Mouse (Mus musculus): Measurements from ENCODE around the gene Tspo.

Tspo gene

GRCm38 (mm10) chr15:83541647-83542287 lies 21.6 kb upstream of the Tspo start:
- peak; percentile 63 for DNase-seq (ENCODE audit: inconsistent ontology term)

DNA sequence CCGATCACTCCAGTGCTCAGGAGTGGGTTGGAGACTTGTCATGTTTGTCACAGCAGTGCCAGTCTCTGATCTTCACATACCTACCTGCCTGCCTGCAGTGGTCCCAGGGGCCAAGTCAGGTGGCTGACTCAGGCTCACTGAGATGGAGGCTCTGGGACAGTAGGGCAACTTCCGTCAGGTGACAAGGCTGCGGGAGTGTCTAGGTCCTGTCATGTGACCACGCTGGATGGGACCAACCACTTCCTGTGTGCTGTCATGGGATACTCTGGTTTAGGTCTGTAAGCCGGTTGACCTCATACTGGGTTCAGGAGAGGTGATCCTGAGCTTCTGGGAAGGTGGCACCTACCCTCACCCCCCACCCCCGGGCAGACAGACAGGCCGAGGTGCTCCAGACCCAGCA lies 17.4 kb upstream of the Tspo start:
- DNase-seq (ENCODE audit: inconsistent ontology term) = no peak

- no peak for DNase-seq (ENCODE audit: inconsistent ontology term)
These were observed 16.2 kb upstream of the Tspo start for GRCm38 (mm10) chr15:83547144-83547543.

GRCm38 (mm10) chr15:83550137-83550536 lies 13.3 kb upstream of the Tspo start:
- DNase-seq (ENCODE audit: inconsistent ontology term) = no peak

DNA sequence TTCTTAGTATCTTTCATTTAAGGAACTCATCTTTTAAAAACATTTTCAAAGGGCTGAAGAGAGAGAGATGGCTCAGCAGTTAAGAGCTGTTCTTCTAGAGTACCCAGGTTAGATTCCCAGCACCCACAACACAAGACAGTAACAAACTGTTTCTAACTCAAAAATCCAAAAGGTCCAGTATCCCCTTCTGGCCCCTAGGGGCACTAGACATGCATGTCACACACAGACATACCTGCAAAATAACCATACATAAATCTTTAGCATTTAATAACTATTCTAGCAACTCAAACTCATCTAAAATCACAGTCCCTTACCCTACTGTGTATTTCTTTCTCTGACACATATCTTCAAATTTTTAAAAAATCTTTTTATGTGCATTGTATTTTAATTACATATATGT lies 9.6 kb upstream of the Tspo start:
- DNase-seq (ENCODE audit: inconsistent ontology term) = no peak

GRCm38 (mm10) chr15:83555161-83555974 lies 8.0 kb upstream of the Tspo start:
- peak; percentile 91 for DNase-seq (ENCODE audit: inconsistent ontology term)

DNA sequence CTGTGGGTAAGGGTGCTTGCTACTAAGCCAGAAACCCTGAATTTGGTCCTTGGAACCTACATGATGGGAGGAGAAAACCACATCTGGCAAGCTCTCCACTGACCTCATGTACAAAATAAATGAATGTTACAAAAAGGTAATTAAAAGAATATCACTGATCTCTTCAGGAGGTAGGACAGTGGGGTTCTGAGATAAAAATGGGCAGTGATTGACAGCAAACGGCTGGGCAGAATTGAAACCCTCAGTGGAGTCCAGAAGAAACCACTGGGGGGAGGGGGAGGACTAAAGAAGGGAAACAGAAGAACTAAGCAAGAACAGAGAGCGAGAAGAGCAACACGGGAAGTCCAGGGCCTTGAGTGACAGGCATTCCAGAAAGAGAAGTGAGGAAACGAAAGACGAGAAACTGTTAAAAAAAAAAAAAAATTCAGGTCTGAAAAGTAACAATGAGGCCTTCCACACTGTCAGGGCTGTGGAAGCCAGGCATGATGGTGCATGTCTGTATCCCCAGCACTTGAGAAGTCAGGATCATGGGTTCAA lies 2.4 kb upstream of the Tspo start:
- DNase-seq (ENCODE audit: inconsistent ontology term) = no peak

- peak; percentile 89 for DNase-seq (ENCODE audit: inconsistent ontology term)
These were observed 644 bp upstream of the Tspo start for GRCm38 (mm10) chr15:83562626-83563270.

GRCm38 (mm10) chr15:83563857-83564651 lies 662 bp downstream of the Tspo start:
- peak; percentile 66 for DNase-seq (ENCODE audit: inconsistent ontology term)

- peak; percentile 85 for DNase-seq (ENCODE audit: inconsistent ontology term)
These were observed 2.0 kb downstream of the Tspo start for GRCm38 (mm10) chr15:83565434-83565833.

DNA sequence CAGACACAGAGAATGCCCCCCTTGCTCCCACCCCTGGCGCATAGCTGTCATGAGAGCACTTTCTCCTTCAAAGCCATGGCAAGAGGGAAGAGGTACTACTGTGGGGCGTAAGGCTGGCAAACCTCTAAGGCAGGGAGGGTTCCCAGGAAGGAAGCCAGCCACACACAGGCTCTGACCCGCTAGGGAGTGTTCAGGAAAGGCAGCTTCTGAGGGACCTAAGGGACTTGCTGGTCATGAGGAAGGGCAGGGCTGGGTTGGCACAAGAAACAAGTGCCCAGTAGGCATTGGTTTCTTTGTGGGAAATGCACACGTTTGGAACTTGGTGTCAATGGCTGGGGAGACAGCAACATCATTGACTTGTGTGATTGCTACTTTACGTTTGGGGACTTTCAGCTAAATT lies 2.6 kb downstream of the Tspo start:
- DNase-seq (ENCODE audit: inconsistent ontology term) = no peak

- DNase-seq (ENCODE audit: inconsistent ontology term) = peak; percentile 48
These were observed 4.3 kb downstream of the Tspo start for GRCm38 (mm10) chr15:83567728-83568127.

GRCm38 (mm10) chr15:83568544-83568943 lies 5.2 kb downstream of the Tspo start:
- no peak for DNase-seq (ENCODE audit: inconsistent ontology term)

- DNase-seq (ENCODE audit: inconsistent ontology term) = no peak
These were observed 6.3 kb downstream of the Tspo start for GRCm38 (mm10) chr15:83569682-83570081.

GRCm38 (mm10) chr15:83570641-83571040 lies 7.2 kb downstream of the Tspo start:
- no peak for DNase-seq (ENCODE audit: inconsistent ontology term)

GRCm38 (mm10) chr15:83571636-83572035 lies 8.2 kb downstream of the Tspo start:
- peak; percentile 7 for DNase-seq (ENCODE audit: inconsistent ontology term)

GRCm38 (mm10) chr15:83572132-83572531 lies 8.7 kb downstream of the Tspo start:
- no peak for DNase-seq (ENCODE audit: inconsistent ontology term)

DNA sequence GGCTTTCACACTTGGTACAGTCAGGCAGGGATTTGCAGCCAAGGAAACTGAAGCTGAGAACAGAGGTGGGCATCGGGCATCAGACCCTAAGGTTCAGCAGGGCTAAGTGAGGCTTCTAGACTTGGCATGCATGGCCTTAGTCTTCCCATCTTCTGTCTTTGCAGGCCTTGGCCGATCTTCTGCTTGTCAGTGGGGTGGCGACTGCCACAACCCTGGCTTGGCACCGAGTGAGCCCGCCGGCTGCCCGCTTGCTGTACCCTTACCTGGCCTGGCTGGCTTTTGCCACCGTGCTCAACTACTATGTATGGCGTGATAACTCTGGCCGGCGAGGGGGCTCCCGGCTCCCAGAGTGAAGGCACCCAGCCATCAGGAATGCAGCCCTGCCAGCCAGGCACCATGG lies 10.2 kb downstream of the Tspo start:
- DNase-seq (ENCODE audit: inconsistent ontology term) = no peak

DNA sequence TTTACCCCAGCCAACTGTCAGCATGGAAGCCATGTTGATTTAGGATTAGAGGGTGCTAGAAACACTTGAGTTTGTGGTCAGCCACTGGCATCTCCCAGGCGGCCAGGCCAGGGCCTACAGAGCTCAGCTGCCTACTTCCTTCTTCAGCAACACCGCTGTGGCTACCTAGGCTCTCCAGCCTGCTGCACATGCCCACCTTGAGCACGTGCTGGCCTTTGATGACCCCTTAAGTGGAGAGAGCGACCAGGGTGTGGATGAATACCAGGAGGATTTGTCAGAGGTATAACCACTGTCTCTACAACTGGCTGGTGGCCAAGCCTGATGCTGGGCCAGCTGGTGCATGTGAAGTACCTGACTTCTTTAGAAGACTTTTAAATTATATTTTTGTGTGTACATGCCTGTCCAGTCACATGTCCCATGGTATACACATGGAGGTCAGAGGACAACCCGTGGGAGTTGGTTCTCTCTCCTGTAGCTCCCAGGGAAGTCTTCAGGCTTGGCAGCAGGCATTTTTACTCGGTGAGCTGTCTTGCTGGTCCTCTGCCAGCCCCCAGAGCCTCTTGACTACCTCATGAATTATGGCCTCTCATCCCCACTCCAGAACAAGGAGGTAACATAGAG lies 11.4 kb downstream of the Tspo start:
- DNase-seq (ENCODE audit: inconsistent ontology term) = peak; percentile 74

- no peak for DNase-seq (ENCODE audit: inconsistent ontology term)
These were observed 12.2 kb downstream of the Tspo start for GRCm38 (mm10) chr15:83575543-83575942.

DNA sequence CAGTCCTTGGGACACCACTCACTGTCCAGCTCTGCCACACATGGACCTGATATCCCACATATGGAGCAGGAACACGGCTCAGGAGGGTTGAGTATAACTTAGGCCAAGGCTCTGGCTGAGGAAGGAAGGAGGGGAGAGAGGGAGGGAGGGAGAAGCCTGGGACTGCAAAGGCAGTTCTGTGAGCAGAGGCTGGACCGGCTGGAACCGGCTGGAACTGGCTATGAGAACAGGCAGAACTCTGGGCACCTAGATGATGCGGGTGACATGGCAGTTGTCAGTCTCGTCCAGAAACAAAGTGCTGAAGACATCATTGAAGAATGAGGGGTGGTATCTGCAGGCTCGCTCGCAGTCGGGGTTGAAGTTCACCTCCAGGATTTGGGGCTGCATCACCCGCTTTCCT lies 13.3 kb downstream of the Tspo start:
- no peak for DNase-seq (ENCODE audit: inconsistent ontology term)

Measured in Muller cell, postnatal 12 days (primary cell).